Mouse (Mus musculus): ENCODE data around the gene Ccdc63.
"Not testable (repeated sequence)": the region's sequence is repeated elsewhere in the genome, so short reads cannot be mapped to it uniquely, and the experiment has no call there.

The Ccdc63 gene

DNA sequence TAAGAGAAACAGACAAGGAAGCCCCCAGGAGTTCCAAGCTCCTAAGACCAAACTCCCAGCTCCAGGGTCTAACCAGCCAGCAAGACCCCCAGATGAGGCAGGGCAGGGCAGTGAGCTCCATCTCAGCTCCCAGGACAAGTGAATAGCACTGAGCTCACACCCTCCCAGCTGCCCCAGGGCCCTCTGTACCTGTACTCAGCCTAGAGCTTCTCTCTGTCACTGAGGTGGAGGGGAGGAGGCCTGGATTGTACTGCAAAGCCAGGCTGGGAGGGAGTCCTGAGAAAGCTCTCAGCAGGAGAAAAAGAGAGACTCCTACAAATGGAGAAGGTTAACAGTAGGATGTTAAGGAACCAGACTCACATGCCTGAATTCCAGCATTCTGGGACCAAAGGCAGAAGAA lies 6.0 kb upstream of the Ccdc63 start:
- DNase-seq = no peak

DNA sequence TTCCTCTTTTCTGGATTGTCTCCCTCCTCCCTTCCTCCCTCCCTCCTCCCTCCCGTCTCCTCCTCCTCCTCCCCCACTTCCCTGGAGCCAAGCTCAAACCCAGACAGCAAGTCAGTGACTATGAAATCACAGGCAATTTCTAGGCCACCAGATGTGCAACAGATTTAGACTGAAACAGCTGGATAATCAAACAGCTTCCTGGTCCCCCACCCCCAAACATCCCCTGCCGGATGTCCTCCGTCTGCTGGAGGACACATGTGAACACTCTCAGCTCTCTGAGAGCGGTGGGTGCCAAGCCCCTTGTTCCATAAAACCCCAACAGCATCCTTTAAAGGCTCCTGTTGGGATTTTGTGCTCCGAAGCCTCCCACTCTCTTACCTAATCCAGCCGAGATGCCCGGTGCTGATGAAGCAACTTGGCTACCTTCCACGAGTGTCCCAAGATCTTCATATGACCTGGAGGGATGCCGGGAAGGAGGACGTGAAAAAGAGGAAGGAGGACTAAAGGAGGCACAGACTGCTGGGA lies 5.5 kb upstream of the Ccdc63 start:
- peak; percentile 48 for DNase-seq

DNA sequence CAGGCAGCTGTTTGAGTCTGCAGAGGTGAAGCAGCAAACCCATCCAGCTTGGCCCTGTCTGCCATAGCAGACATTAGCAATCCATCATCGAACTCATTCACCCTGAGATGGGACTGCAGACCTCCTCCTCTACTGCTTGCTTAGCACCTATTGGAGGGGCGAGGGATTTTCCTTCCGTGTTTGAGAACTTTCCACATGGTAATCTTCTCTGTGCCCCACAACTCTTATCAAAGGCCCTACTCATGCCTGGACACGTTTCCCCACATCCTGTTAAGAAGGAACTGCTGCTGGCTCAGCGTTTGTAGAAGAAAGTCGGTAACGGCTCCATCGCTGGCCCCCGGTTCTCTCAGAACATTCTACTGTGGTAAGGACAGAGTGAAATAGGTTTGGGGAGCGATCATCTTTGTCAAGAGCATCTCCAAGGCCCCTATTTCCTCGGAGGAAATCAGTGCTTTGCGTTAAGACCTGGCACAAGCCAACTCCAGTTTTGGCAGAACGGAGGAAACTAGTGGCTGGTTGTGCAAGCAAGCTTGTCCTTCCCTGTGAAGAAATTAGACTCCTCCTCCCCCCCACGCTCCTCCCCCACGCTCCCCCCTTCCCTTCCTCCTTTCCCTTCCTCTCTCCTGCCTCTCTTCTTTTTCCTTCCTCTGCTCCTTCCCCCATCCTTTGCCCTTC lies 4.9 kb upstream of the Ccdc63 start:
- peak; percentile 78 for DNase-seq

DNA sequence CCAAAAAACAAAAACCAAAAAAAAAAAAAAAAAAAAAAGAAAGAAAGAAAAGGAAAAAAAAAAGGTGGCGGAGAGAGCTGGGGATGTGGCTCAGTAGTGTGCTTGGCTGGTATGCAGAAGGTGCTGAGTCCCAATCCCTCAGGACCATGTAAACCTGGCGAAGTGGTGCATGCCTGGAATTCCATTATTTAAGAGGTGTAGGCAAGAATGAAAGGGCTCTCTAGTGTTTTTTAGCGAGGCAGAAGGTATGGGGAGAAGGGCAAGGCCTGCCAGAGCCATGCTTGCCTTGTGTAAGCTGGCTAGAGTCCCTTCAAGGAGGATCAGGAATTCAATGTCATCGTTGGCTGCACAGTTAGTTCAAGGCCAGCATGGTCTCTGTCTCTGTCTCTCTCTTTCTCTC lies 4.2 kb upstream of the Ccdc63 start:
- no peak for DNase-seq

DNA sequence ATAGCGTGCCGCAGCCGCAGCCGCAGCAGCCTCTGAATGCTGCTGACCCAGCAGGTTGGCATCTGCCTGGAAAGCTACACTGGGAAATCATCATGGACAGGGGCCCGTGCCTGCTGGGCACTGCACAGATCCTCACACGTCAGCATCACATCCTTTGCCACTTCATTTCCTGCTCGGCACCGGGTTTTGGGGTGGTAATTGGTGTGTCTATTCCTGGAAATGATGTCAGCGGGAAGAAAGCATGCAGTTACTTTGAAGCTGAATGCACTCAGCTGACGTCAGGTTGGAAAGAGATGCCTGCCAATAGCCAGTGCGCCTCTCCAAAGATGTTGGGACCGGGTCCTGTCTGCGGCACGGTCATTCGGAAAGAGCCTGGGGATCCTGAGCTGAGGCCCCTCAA lies 2.9 kb upstream of the Ccdc63 start:
- no peak for DNase-seq

DNA sequence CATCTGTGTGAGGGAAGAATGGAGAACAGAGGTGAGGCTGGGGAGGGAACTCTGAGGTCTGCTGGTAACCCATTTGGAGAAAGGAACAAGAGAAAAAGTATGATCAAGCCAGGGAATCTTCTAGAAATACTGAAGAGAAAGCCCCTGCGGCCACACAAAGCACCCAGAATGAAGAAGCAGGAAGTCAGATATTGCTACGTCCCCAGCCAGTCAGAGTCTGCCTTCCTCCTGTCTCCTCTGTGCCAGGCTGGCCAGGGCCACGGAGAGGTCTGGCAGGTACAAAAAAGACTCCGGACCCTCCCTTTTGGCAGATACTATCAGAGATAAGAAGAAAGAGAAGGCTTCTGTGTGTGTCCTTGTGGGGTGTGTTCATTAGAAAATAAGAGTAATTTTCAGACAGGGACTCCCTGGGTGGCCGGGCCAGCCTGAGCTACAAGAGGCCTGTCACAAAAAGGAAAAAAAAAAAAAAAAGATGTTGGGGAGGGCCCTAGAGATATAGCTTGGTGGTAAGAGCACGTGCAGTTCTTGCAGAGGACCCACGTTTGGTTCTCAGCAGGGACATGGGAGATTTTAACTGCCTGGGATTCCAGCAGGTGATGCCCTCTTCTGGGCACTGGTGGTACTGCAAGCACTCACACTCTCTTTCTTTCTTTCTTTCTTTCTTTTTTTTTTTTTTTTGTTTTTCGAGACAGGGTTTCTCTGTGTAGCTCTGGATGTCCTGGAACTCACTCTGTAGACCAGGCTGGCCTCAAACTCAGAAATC lies 1.8 kb upstream of the Ccdc63 start:
- peak; percentile 66 for DNase-seq

DNA sequence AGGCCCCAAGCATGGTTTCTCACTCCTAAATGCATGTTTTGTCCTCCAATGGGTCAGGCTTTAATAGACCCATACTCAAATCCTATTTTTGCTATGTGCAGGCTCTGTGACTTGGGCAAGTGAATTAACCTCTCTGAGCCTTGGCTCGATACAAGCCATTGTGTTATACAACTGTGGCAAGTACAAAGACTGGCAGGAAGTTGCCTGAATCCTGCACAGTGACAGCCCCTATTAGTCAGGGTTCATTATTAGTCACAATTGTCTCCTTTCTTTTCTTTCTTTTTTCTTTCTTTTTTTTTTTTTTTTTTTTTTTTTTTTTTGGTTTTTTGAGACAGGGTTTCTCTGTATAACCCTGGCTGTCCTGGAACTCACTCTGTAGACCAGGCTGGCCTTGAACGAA lies 852 bp downstream of the Ccdc63 start:
- DNase-seq = not testable (repeated sequence)

DNA sequence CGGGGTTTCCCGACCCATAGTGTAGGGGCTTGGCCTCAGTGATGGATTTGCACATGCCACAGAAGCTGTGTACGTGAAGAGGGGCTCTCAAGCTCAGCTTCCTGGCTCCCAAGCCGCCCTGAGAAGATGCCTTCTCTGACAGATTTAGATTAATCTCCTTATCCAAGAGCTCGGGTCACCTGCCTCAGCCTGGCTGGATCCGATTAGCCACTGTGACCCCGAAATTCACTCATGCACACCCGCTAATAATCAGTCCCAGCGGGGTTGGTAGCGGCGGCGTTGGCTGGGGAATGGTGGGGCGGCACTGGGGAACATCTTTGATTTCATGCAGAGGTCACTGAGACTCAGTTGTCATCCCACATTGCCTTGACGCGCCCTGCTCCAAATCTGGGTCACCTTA lies 1.8 kb downstream of the Ccdc63 start:
- DNase-seq = no peak

DNA sequence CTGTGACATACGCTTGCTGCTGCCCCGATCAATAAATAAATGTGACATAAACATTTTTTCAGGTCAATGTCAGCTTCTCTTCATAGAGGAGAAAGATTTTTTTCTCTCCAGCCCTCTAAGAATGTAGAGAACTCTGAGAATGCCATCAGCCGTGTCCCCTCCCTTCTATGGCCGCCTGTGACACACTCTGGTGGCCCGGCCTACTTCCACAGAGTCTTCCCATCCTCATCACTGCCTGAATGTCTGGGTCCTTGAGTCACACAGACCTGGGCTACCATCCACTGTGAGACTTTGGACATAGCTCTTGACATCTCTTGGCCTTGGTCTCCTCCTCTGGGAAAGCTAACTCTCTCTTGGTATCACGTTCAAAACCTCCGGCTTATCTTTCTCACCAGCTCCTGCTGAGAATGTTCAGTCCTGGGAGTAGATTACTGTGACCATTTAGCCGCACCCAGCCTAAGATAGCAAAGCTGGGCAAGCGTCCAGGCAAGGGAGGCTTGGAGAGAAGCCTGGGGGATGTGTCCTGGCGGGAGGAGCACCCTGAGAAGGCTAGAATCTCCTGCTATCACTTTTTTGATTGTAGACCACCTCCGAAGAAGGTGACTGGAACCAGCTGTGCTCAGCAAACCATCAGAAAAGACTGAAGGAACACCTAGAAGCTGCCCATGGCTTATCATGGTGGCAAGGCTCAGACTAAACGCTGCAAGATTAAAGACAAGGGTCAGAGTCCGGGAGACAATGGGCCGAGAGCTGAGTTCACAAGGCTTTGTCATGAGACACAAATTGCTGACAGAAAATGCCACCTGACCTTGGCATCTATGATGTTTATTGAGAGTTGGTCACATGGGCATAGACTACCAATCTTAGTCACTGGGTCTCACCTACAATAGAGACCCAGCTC lies 3.9 kb downstream of the Ccdc63 start:
- DNase-seq = no peak

DNA sequence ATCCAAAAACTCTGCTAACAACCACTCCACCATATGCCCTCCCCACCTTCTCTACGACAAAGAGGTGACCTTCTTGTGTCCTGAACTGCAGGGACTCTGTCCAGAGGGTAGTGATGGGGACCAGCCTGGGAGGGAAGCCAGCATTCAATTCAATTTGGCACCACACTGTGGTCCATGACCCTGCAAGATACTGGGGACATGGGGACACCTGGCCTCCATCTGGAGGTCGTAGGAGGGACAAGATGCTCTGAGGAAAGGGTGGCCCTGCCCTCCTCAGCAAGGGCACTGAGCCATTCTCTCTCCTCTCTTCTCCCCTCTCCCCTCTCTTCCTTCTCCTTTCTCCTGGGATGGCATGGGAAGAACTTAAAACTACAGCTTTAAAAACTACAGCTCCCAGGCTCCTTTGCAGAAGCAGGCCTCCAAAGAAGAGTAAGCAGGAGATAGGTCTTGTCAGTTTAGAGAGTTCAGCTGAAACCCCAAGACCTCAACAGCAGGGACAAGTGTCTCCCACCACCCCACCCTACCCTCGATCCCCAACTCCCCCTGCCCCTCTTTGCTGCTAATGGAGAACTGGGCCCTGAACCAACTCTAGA lies 5.2 kb downstream of the Ccdc63 start:
- DNase-seq = no peak

DNA sequence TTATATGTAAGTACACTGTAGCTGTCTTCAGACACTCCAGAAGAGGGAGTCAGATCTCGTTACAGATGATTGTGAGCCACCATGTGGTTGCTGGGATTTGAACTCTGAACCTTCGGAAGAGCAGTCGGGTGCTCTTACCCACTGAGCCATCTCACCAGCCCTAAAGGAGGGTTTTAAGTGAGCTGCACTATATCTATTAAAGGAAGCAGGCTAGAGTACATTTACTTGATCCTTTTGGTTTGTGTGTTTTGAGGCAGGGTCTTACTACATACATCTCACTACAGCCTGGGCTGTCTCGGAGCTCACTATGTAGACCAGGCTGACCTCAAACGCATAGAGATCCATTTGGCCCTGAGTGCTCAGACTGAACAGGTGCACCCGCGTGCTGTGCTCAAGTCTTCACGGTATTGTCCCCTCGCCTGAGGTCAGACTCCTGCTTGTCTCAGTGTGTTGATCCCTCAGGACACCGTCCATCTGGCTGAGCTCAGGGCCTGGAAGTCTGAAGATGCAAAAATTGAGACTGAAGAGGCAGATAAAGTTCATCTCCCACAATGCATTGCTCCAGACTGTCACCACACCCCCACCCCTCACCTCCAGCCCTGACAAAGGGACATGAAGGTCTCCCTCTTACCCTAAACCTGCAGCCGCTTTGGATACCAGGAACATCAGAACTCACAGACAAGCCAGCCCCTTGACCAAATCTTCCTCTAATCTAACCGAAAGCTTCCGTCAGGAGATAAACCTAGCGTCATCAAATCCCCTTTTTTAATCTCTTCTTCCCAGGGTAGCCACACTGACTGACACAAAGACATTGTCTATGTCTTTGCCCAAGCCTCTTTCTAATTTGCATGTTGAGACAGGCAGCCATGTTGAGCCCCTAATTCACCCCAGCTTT lies 6.0 kb downstream of the Ccdc63 start:
- DNase-seq = no peak

DNA sequence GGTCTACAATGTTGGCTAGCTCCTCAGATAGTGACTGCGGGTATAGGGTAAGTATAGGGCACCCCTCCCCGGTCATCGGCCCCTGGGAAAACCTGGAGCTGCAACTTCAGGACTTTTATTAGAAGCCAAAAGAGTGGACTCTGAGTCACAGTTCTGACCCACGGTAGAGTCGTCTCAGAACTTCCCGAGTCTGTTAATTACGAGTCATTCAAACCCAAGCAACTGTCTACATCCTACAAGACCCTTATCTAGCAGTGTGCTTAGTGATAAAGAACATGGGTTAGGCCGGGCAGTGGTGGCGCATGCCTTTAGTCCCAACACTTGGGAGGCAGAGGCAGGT lies 7.6 kb downstream of the Ccdc63 start:
- DNase-seq = no peak

DNA sequence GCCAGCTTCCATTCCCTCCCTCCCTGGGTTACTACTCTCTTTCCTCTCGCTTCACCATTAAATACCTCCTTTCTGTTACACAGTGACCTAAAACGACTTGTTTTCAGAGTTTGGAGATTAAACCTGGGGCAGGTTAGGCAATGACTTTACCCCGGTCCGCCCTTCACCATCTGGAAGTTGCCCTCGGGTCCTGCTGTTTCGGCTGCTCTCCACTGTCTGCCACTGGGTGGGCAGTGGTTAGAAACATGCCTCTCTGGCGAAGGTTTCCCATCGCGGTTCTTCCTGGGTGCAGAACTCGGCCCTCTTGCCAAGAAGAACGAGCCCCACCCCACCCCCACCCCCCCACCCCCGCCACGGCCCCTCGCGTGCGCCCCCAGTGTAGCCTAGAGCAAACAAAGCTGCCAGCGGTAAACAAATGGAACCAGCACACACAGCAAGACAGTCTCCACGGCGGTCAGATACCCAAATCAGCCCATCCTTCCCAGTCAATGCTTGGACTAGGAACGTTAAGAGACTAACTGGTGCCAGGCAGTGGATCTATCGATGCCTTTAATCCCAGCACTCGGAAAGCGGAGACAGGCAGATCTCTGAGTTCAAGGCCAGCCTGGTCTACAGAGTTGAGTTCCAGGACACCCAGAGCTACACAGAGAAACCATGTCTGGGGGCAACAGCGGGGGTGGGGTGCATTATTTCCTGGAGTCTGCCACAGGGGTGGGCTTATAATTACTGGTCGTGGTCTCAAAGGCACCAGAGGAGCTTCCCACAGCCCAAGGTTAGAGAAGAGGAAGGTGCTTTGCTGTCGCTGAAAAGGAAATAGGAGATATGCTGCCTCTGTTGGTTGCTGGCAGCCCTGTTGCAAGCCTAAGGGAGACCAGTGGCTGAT lies 8.2 kb downstream of the Ccdc63 start:
- DNase-seq = no peak

DNA sequence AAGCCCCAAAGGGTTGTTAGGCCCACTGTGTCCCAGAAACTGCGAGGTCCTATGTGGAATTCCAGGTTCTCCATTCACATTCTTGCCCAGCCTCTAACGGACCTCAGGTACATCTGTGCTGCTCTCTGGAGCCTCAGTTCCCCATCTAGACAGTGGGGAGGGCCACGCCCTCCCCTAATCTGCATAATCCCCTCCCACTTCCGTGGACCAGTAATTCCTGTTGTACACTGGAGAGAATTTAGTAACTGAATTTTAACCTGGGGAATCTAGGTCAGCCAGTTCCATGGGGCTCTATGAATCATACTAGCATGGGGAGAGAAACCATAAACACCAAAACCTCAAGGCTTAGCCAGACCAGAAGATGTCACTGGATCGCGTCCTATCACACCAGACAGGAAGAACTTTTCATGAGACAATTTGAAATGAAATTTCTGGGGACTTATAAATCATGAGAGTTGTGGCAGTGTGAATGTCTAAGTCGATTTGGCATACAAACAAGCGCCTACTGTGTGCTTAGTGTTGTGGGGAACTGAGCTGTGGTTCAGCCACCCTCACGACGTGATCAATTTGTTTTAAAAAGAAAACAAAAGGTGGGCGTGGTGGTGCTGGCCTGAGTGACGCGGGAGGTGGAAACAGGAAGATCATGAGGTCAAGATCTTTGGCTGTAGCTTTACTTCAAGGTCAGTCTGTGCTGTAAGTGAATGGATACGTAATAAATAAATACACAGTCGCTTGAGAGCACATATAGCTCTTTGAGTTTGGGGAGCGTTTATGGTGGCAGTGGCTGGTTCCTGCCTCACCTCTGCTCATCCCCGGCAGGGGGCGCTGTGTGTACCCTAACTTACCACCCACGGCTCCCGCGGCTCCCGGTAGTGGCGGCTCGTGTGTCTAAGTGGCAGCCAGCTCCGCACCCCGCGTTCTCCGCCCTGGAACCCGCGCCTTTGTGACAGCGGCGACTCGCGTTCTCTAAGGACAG lies 9.3 kb downstream of the Ccdc63 start:
- peak; percentile 96 for DNase-seq

DNA sequence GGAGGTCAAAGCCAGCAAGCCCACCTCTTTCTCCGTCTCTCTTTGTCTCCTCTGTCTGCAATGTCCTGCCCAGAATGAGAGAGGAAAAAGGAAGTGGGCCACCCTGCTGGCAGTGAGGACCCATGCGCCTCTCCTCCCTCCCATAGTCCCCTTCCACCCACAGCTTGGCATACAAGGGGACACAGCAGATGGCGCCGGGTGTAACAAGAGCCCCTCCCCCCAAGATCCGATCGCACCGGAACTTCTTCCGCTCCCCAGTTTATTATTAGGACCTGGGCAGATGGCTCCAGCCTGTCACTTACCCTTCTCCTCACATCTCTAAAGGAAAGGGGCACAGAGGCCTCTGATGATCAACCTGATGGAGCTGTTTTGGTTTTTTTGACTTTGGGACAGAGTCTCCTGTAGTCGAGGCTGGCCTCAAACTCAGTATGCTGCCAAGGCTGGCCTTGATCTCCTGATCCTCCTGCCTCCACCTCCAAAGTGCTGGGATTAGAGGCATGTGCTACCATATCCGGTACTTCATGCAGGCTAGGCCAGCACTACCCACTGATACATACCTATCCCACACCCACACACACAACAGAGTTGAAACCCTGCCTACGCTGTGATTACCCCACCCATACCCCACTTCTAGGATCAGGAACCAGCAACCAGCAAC lies 10.2 kb downstream of the Ccdc63 start:
- DNase-seq = no peak

DNA sequence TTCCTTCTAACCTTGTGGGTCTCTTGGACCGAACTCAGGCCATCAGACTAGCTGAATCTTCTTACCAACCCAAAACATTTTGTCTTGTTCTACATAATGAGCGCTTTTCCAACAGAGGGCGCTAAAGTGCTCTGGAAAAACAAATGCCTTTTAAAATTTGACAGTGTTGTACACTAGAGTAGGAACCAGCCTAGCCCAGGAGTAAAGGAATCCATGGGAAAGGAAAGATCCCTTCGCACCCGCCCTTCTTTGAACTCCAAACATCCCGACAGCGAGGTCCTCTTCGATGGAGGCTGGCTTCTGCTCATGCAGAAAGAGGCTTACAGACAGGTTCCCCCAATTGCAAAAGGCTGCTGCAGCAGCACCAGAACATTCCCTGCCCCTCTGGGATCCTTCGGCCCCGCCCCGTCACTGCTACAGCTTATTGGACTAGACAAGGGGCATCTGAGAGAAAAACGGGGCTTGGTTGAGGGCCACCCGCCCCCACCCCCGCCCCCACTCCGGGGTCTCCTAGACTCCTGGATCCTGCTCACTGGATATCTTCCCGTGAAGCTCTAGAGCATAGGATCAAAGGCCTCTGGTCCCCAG lies 11.5 kb downstream of the Ccdc63 start:
- peak; percentile 73 for DNase-seq

DNA sequence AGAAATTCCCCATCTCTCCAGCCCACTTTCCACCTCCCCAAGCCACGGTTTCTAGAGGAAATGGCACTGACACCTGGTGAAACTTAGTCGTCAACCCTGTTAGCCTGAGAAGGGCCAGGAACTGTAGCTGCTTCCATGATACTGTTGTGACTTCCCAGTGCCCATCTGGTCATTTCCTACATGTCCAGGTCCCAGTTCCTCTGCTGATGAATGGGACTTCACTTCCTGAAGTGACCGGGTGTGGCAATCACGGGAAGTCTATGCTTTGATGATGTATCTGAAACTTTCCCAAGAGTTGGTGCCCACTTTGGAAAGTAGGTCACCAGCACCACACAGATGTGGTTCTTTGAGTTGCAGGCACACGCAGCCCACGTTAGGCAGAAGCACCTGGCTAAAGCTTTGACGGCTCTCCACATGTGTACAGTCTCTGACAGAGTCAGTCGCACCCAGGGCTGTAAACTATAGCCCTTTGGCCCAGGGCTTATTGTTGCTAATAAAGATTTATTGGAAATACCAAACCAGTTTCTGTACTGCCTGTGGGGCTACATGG lies 15.3 kb downstream of the Ccdc63 start:
- DNase-seq = peak; percentile 62

DNA sequence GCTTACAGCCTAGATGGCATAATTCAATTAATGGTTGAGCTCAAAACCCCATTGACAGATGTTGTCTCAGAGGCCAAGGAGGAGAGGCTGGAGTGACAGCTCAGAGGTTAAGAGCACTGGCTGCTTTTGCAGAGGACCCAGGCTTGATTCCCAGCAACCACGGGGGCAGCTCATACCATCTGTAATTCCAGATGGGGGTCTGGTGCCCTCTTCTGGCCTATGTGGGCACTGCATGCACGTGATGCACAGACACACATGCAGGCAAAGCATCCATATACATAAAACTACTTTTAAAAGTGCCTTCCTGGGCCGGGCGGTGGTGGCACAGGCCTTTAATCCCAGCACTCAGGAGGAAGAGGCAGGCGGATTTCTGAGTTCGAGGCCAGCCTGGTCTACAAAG lies 24.4 kb downstream of the Ccdc63 start:
- DNase-seq = peak; percentile 26

Measured in thymus, postnatal 25 days (tissue).